Mouse (Mus musculus) heart, embryonic 10.5 days (tissue): ENCODE results near the gene Klf13. TPM values are rescaled to one million over a fixed set of nuclear protein-coding genes. Genes with fewer than 3 reads are reported as not detected.

Source experiments
- DNase-seq: peaks from one replicate; pipeline ENCODE4 v3.0.0-alpha.2; 2017; ENCODE audit warnings: low spot score
- H3K27ac ChIP-seq: fragments of 300-500 bp; sonication (generic); 2 replicates; pipeline ENCODE4 v1.5.1; 2016; ENCODE audit warnings: mild to moderate bottlenecking
- H3K27me3 ChIP-seq: fragments of 300-500 bp; sonication (generic); 2 replicates; pipeline ENCODE4 v1.6.1; 2016; ENCODE audit warnings: mild to moderate bottlenecking; ENCODE audit not compliant: poor library complexity, insufficient read depth, severe bottlenecking
- H3K36me3 ChIP-seq: fragments of 300-500 bp; sonication (generic); 2 replicates; pipeline ENCODE4 v1.6.1; 2016; ENCODE audit warnings: mild to moderate bottlenecking, moderate library complexity
- H3K4me1 ChIP-seq: fragments of 300-500 bp; sonication (generic); 2 replicates; pipeline ENCODE4 v1.6.1; 2016; ENCODE audit warnings: mild to moderate bottlenecking
- H3K4me3 ChIP-seq: fragments of 300-500 bp; sonication (generic); 2 replicates; pipeline ENCODE4 v1.5.1; 2016; ENCODE audit warnings: mild to moderate bottlenecking, moderate library complexity
- H3K9me3 ChIP-seq: fragments of 300-500 bp; sonication (generic); 2 replicates; pipeline ENCODE4 v1.6.1; 2016; ENCODE audit warnings: mild to moderate bottlenecking, moderate library complexity
- WGBS: fragments of 180-500 bp; shearing (Covaris S2); methylation state at CpG from one replicate; pipeline ENCODE4 v1.1.7; 2016; 5-methylcytosine and 5-hydroxymethylcytosine counted together
- polyA plus RNA-seq: library from polyadenylated mRNA; unstranded; fragments of >200 nt; fragmentation: Nextera tagmentation; extraction: Ambion mirVana; gene quantifications from 2 replicates; pipeline ENCODE4 v1.2.1, GENCODE M21; 2016

Gene Klf13
- polyA plus RNA-seq, 1 experiment from 2014 or later, result 18.3 TPM

DNA sequence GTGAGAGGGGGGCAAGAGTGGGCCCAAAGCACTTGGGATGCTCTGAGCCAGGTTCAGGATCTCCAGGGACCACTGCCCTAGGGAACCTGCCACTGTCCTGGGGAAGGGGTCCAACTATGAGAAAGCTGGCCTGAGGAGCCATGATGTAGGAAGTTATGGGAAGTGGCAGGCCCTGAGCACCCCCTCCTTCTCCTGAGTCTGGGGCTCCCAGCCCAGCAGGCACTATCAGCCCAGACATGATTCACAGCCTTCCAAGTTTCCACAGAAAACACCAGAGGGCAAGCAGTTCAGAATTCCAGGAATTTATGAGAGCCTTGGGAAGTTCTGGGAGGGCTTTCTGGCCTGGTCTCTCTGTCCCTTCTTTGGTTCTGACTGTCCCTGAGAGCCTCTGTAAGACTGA lies 63.0 kb downstream of the Klf13 start:
- Histone ChIP-seq H3K27ac (peak overlapping the region; percentile 22; the same call in 1 of the 2 replicates), H3K4me1 (peaks cover 23% of the 10 kb centered on the region), H3K27me3 (no peaks in the 10 kb centered on the region), H3K4me3 (no peak overlapping the region), H3K9me3 (no peaks in the 10 kb centered on the region), H3K36me3 (no peaks in the 10 kb centered on the region)
- no peak for DNase-seq

- 21% methylated on average over 12 of the region's 12 CpGs for WGBS
- no peak for DNase-seq
- Histone ChIP-seq H3K4me1 (peaks cover 19% of the 10 kb centered on the region), H3K27ac (no peak overlapping the region), H3K4me3 (peak overlapping the region; percentile 31; the same call in 1 of the 2 replicates), H3K27me3 (no peaks in the 10 kb centered on the region), H3K36me3 (no peaks in the 10 kb centered on the region), H3K9me3 (no peaks in the 10 kb centered on the region)
These were observed 64.8 kb downstream of the Klf13 start for GRCm38 (mm10) chr7:63873880-63874279.

GRCm38 (mm10) chr7:63871698-63872097 lies 67.0 kb downstream of the Klf13 start:
- H3K36me3 ChIP-seq, result no peaks in the 10 kb centered on the region
- H3K4me1 ChIP-seq, result peaks cover 20% of the 10 kb centered on the region
- no peak for DNase-seq
- no peak overlapping the region for H3K27ac ChIP-seq
- no peak overlapping the region for H3K4me3 ChIP-seq
- WGBS, result 79% methylated on average over 6 of the region's 6 CpGs
- no peaks in the 10 kb centered on the region for H3K27me3 ChIP-seq
- H3K9me3 ChIP-seq, result no peaks in the 10 kb centered on the region

- no peak overlapping the region for H3K4me3 ChIP-seq
- H3K4me1 ChIP-seq, result peaks cover 9% of the 10 kb centered on the region
- H3K9me3 ChIP-seq, result no peaks in the 10 kb centered on the region
- WGBS, result 18% methylated on average over 6 of the region's 6 CpGs
- no peaks in the 10 kb centered on the region for H3K27me3 ChIP-seq
- no peak overlapping the region for H3K27ac ChIP-seq
- peak; percentile 70 for DNase-seq
- no peaks in the 10 kb centered on the region for H3K36me3 ChIP-seq
These were observed 70.3 kb downstream of the Klf13 start for GRCm38 (mm10) chr7:63868356-63868918.

GRCm38 (mm10) chr7:63865911-63866310 lies 72.8 kb downstream of the Klf13 start:
- no peak overlapping the region for H3K4me3 ChIP-seq
- peaks cover 7% of the 10 kb centered on the region for H3K4me1 ChIP-seq
- H3K27ac ChIP-seq, result no peak overlapping the region
- WGBS, result 89% methylated on average over 4 of the region's 4 CpGs
- H3K9me3 ChIP-seq, result no peaks in the 10 kb centered on the region
- DNase-seq, result peak; percentile 35
- H3K36me3 ChIP-seq, result no peaks in the 10 kb centered on the region
- H3K27me3 ChIP-seq, result no peaks in the 10 kb centered on the region

DNA sequence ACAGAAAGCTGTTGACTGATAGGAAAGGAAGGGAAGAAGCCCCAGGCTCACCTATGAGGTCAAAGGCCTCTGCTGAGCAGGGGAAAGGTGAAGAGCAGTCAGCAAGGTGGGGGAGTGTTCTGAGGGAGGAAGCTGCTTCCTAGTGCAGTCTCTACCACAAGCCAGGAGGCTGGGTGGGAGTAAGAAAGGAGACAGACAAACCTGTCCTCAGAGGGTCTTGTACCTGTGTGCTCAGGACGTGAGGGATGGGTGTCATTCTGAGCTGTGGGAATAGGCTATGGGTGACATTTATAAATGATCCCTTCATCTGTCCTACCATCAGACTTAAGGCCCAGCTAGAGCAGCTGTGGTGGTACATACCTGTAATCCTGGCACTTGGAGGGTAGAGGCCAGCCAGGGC lies 75.7 kb downstream of the Klf13 start:
- H3K27me3 ChIP-seq, result 0 out of 2 replicates have a peak, but pooled peaks cover 3% of the 10 kb centered on the region
- no peak overlapping the region for H3K27ac ChIP-seq
- no peaks in the 10 kb centered on the region for H3K36me3 ChIP-seq
- peak; percentile 56 for DNase-seq
- H3K4me3 ChIP-seq, result no peak overlapping the region
- 62% methylated on average over 1 of the region's 1 CpGs for WGBS
- H3K9me3 ChIP-seq, result no peaks in the 10 kb centered on the region
- peaks cover 8% of the 10 kb centered on the region; the same call in 1 of the 2 replicates for H3K4me1 ChIP-seq

- H3K27ac ChIP-seq, result no peak overlapping the region
- peak; percentile 70 for DNase-seq
- WGBS, result 88% methylated on average over 6 of the region's 6 CpGs
- no peak overlapping the region for H3K4me3 ChIP-seq
- H3K36me3 ChIP-seq, result no peaks in the 10 kb centered on the region
- no peaks in the 10 kb centered on the region for H3K9me3 ChIP-seq
- 0 out of 2 replicates have a peak, but pooled peaks cover 6% of the 10 kb centered on the region for H3K27me3 ChIP-seq
- H3K4me1 ChIP-seq, result peaks cover 8% of the 10 kb centered on the region; the same call in 1 of the 2 replicates
These were observed 77.6 kb downstream of the Klf13 start for GRCm38 (mm10) chr7:63861123-63861522.

GRCm38 (mm10) chr7:63858571-63859152 lies 80.1 kb downstream of the Klf13 start:
- no peaks in the 10 kb centered on the region for H3K9me3 ChIP-seq
- H3K36me3 ChIP-seq, result no peaks in the 10 kb centered on the region
- under 1% methylated on average over 22 of the region's 22 CpGs for WGBS
- H3K27me3 ChIP-seq, result 0 out of 2 replicates have a peak, but pooled peaks cover 6% of the 10 kb centered on the region
- peak overlapping the region; percentile 84 for H3K27ac ChIP-seq
- H3K4me3 ChIP-seq, result peak overlapping the region; percentile 64
- H3K4me1 ChIP-seq, result peaks cover 8% of the 10 kb centered on the region; the same call in 1 of the 2 replicates
- peak; percentile 91 for DNase-seq

DNA sequence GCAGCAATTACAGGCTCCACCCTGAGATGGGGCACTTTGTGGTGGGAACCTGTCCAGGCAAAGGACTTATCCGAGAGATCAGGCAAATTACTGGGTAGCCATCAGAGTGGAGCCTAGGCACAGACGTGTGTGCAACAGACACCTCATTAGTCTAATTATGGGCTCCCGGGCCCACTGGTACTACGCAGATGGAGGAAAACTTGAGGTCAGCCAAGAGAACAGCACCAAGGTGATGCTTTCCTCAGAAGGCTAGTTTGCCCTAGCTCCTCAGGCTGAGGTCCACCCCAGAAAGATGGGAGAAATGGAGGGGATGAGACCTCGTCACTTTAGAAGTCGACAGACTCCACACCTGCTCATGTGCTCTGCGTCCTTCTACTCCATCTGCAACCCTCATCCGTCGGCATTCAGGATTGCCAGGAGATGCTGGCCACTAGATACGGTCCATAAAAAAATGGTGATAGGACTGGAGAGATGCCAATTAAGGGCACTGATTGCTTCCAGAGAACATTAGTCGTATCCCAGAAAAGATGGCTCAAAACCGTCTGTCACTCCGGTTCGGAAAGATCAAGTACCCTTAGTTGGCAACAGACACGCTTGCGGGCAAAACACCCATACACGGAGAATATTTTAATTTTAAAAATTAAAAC lies 80.8 kb downstream of the Klf13 start:
- Histone ChIP-seq H3K4me1 (peaks cover 8% of the 10 kb centered on the region; the same call in 1 of the 2 replicates), H3K9me3 (no peaks in the 10 kb centered on the region), H3K27me3 (0 out of 2 replicates have a peak, but pooled peaks cover 6% of the 10 kb centered on the region), H3K27ac (no peak overlapping the region), H3K36me3 (no peaks in the 10 kb centered on the region), H3K4me3 (no peak overlapping the region)
- WGBS, result 81% methylated on average over 17 of the region's 17 CpGs
- DNase-seq, result no peak

DNA sequence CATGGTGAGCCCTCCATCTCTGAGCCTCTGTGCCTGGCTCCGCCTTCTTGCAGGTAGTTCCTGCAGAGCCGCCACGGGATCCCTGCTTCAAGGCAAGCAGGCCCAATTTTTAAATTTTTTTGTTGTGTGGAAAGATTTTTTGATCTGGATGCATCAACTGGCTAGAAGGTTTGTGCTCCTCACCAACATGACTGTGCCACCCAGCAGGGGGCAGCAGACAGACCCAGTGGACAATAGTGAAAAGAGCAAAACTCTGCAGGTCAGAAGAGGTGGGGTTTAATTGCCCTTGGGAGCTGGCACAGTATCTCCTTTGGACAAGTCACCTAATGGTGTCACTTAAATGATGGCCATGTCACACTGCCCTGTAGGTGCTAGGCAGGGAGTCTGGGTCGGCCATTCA lies 83.4 kb downstream of the Klf13 start:
- DNase-seq, result no peak
- Histone ChIP-seq H3K27me3 (0 out of 2 replicates have a peak, but pooled peaks cover 6% of the 10 kb centered on the region), H3K27ac (no peak overlapping the region), H3K9me3 (no peaks in the 10 kb centered on the region), H3K36me3 (no peaks in the 10 kb centered on the region), H3K4me3 (no peak overlapping the region), H3K4me1 (peaks cover 8% of the 10 kb centered on the region; the same call in 1 of the 2 replicates)
- 53% methylated on average over 4 of the region's 4 CpGs for WGBS

GRCm38 (mm10) chr7:63851841-63852533 lies 86.7 kb downstream of the Klf13 start:
- Histone ChIP-seq H3K27me3 (0 out of 2 replicates have a peak, but pooled peaks cover 3% of the 10 kb centered on the region), H3K36me3 (no peaks in the 10 kb centered on the region), H3K4me1 (no peaks in the 10 kb centered on the region), H3K9me3 (no peaks in the 10 kb centered on the region), H3K27ac (no peak overlapping the region), H3K4me3 (no peak overlapping the region)
- WGBS, result 49% methylated on average over 7 of the region's 7 CpGs
- DNase-seq, result no peak
